Mouse (Mus musculus) hindbrain, embryonic 15.5 days (tissue): ENCODE measurements around the gene Lekr1. TPM values are rescaled to one million over a fixed set of nuclear protein-coding genes. Genes with fewer than 3 reads are reported as not detected.

Experiments used
- ATAC-seq: fragments of 200-750 bp; cut with Nextera tagmentation; 2 replicates; pipeline ENCODE4 v1.8.0; 2017; ENCODE audit warnings: low read depth, moderate number of reproducible peaks, moderate TSS enrichment; ENCODE audit not compliant: low FRiP score
- H3K27ac ChIP-seq: fragments of 300-500 bp; sonication (generic); replicated peaks from 2 replicates; pipeline ENCODE4 v1.5.1; 2015; ENCODE audit warnings: mild to moderate bottlenecking, inconsistent platforms
- H3K27me3 ChIP-seq: fragments of 300-500 bp; sonication (generic); 2 replicates; pipeline ENCODE4 v1.6.1; 2015; ENCODE audit warnings: control low read depth, inconsistent platforms
- H3K36me3 ChIP-seq: fragments of 300-500 bp; sonication (generic); 2 replicates; pipeline ENCODE4 v1.6.1; 2015; ENCODE audit warnings: control low read depth, inconsistent platforms
- H3K4me1 ChIP-seq: fragments of 300-500 bp; sonication (generic); replicated peaks from 2 replicates; pipeline ENCODE4 v1.6.1; 2015; ENCODE audit warnings: control low read depth, inconsistent platforms
- H3K4me2 ChIP-seq: fragments of 300-500 bp; sonication (generic); 2 replicates; pipeline ENCODE4 v1.6.1; 2015; ENCODE audit warnings: moderate library complexity, mild to moderate bottlenecking, inconsistent platforms
- H3K4me3 ChIP-seq: fragments of 300-500 bp; sonication (generic); 2 replicates; pipeline ENCODE4 v1.5.1; 2015; ENCODE audit warnings: mild to moderate bottlenecking, inconsistent platforms
- H3K9ac ChIP-seq: fragments of 300-500 bp; sonication (generic); 2 replicates; pipeline ENCODE4 v1.6.1; 2015; ENCODE audit warnings: inconsistent platforms
- H3K9me3 ChIP-seq: fragments of 300-500 bp; sonication (generic); 2 replicates; pipeline ENCODE4 v1.6.1; 2016; ENCODE audit warnings: control low read depth, inconsistent platforms
- WGBS: fragments of 180-500 bp; shearing (Covaris S2); methylation state at CpG from one replicate; pipeline ENCODE4 v1.1.7; 2015; 5-methylcytosine and 5-hydroxymethylcytosine counted together
- microRNA-seq: library from miRNA; unstranded; fragments of <30 nt; microRNA quantifications from one replicate; pipeline ENCODE4, GENCODE M21; 2016
- polyA plus RNA-seq: library from polyadenylated mRNA; unstranded; fragments of >200 nt; fragmentation: Nextera tagmentation; extraction: Ambion mirVana; gene quantifications from 2 replicates; pipeline ENCODE4 v1.2.1, GENCODE M21; 2015

Gene Lekr1
- polyA plus RNA-seq, 1 experiment from 2014 or later, result 8.8 TPM

DNA sequence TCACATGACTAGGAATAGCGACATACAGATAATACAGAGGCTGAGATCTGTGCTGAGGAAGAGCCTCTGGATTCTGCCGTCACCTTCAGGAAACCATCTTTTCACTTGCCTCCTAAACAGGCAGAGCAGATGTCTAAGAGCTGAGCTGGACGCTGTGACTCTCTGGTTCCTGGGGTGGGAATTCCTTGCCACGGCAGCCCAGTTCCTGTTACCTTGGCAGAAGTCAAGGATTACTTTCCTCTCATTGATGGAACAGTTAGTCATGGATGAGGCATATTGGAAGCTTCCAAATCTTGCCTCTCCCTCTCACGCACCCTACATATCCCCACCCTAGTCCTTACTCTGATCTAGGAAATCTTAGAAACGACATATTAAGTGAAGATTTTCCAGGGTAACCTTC is 203.7 kb downstream of the Lekr1 start:
- 83% methylated on average over 6 of the region's 6 CpGs for WGBS
- no peak for ATAC-seq
- no peak overlapping the region for H3K27ac ChIP-seq
- H3K9me3 ChIP-seq, result no peaks in the 10 kb centered on the region
- H3K27me3 ChIP-seq, result no peaks in the 10 kb centered on the region
- H3K36me3 ChIP-seq, result no peaks in the 10 kb centered on the region
- H3K4me1 ChIP-seq, result peaks cover 13% of the 10 kb centered on the region
- no peak overlapping the region for H3K4me2 ChIP-seq
- H3K4me3 ChIP-seq, result no peak overlapping the region
- H3K9ac ChIP-seq, result no peak overlapping the region

DNA sequence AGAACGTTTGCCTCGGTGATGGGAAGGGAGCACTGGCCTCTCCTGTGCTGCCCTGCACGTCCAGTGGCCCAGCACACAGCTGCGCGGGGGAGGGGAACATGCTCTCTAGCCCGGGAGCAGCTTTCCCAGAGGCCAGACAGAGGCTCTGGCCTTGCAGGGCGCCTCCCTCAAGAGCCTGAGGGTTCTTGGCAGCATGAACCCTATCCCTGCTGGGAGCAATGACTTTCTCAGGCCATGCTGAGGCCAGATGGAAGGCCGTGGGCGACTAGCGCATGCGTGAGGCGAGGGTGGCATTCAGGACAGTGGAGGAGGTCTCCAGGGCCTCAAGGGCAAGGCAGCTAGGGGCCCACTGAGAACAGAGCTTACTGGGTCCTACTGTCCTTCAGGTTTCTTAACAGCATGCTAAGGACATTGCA is 205.2 kb downstream of the Lekr1 start:
- H3K27me3 ChIP-seq, result no peaks in the 10 kb centered on the region
- no peak overlapping the region for H3K27ac ChIP-seq
- ATAC-seq, result peak; percentile 75
- H3K9me3 ChIP-seq, result no peaks in the 10 kb centered on the region
- H3K4me3 ChIP-seq, result no peak overlapping the region
- no peak overlapping the region; the same call in 1 of the 2 replicates for H3K9ac ChIP-seq
- peaks cover 13% of the 10 kb centered on the region for H3K4me1 ChIP-seq
- H3K4me2 ChIP-seq, result peak overlapping the region; percentile 10; the same call in 1 of the 2 replicates
- WGBS, result 6% methylated on average over 12 of the region's 12 CpGs
- no peaks in the 10 kb centered on the region for H3K36me3 ChIP-seq

DNA sequence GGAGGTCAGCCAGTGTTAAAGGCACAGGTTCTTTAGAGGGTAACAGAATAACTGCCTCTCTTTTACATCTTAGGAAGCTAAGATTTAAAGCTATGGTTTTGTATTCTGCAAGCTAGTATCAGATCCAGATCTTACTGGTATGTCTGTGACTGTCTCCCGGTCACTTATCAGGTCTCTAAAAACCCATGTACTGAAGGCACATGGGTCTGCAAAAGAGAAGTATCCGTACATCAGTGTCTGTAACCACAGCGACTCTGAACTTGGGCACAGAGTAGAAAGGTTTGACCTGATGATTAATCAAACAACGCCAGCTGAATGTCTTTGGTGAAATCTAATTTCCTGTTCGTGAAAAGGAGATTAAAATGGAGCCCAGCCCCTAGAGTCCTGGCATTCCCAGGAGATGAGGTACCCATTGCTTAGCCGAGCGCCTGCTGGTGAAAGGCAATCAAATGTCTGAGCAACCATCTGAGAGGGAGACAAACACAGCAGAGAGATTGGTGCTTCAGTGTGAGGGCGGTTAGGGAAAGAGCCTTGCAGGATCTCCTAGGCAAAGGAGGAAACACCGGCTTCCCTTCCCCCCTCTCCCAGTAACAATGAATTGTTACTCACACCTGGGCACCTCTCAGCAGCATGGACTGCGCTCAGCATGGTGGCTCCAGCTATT is 205.7 kb downstream of the Lekr1 start:
- WGBS, result 28% methylated on average over 10 of the region's 10 CpGs
- Histone ChIP-seq H3K4me3 (no peak overlapping the region), H3K9ac (no peak overlapping the region), H3K4me1 (peaks cover 13% of the 10 kb centered on the region), H3K27ac (no peak overlapping the region), H3K9me3 (no peaks in the 10 kb centered on the region), H3K27me3 (no peaks in the 10 kb centered on the region), H3K4me2 (no peak overlapping the region), H3K36me3 (no peaks in the 10 kb centered on the region)
- ATAC-seq, result peak; percentile 64; the same call in 1 of the 2 replicates

DNA sequence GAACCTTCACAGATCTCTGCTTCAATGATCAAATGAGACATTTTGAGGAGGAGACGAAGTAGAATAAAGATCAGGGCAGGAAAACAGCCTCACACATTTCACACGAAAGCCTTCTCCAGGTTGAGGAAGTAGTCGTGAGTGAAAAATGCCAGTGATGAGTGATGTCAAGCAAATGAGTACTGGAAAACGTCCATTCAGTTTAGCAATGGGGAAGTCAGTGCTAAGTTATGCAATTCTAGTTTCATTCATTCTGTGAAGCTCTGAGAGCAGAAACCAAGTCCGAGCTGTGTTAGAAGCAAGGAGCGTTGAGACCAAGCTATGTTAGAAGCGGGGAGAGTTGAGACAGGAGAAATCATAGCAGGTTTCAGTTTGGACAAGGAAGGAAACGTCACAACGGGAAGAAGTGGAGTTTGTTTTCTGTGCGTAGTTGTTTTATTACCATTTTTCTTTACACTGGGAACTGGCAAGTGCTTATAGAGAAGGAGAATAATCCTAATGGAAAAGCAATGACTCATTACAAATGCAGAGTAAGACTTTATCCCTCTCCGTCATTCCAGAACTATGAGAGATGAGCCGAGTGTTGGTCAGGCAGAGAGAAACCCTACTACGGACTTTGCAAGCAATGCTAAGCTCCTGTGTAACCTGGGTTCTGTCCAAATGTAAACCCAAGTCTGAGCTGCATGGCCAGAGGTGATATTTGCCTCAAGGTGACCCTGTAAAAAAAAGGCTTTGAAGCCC is 207.2 kb downstream of the Lekr1 start:
- ATAC-seq, result no peak
- H3K9me3 ChIP-seq, result no peaks in the 10 kb centered on the region
- no peak overlapping the region for H3K4me3 ChIP-seq
- H3K4me1 ChIP-seq, result peaks cover 13% of the 10 kb centered on the region
- H3K36me3 ChIP-seq, result no peaks in the 10 kb centered on the region
- no peak overlapping the region for H3K9ac ChIP-seq
- H3K4me2 ChIP-seq, result no peak overlapping the region
- H3K27ac ChIP-seq, result no peak overlapping the region
- H3K27me3 ChIP-seq, result no peaks in the 10 kb centered on the region
- WGBS, result 84% methylated on average over 13 of the region's 13 CpGs

Small RNA genes lying within 50 kb of the gene (microRNA-seq; reads per million reads assigned to microRNA genes)
- gene Mir8120, result not detected

Other genes with a start within 250 kb of the Lekr1 start
- gene Tiparp, start 137.8 kb upstream of the Lekr1 start, polyA plus RNA-seq, result 31.0 and 31.1 TPM in 2 replicates